Mouse (Mus musculus) kidney, postnatal 0 days (tissue): ENCODE data around the gene Sept9. TPM values are rescaled to one million over a fixed set of nuclear protein-coding genes. Genes with fewer than 3 reads are reported as not detected.

Source experiments
- ATAC-seq: fragments of 200-750 bp; cut with Nextera tagmentation; replicated peaks from 2 replicates; pipeline ENCODE4 v1.8.0; 2017; ENCODE audit warnings: low read depth, moderate number of reproducible peaks, moderate TSS enrichment, moderate library complexity; ENCODE audit not compliant: low FRiP score
- DNase-seq: peaks from one replicate; pipeline ENCODE4 v3.0.0-alpha.2; 2016; ENCODE audit warnings: low spot score
- H3K27ac ChIP-seq: fragments of 300-500 bp; sonication (generic); 2 replicates; pipeline ENCODE4 v1.5.1; 2014; ENCODE audit warnings: mild to moderate bottlenecking
- H3K27me3 ChIP-seq: fragments of 300-500 bp; sonication (generic); 2 replicates; pipeline ENCODE4 v1.6.1; 2014; ENCODE audit warnings: low read length, mixed read lengths; ENCODE audit not compliant: insufficient read depth
- H3K36me3 ChIP-seq: fragments of 300-500 bp; sonication (generic); 2 replicates; pipeline ENCODE4 v1.6.1; 2014; ENCODE audit warnings: low read length, mixed read lengths; ENCODE audit not compliant: insufficient read depth
- H3K4me1 ChIP-seq: fragments of 300-500 bp; sonication (generic); replicated peaks from 2 replicates; pipeline ENCODE4 v1.6.1; 2014; ENCODE audit warnings: antibody characterized with exemption, low read length, mixed read lengths; ENCODE audit not compliant: insufficient read depth
- H3K4me2 ChIP-seq: fragments of 300-500 bp; sonication (generic); 2 replicates; pipeline ENCODE4 v1.6.1; 2014; ENCODE audit warnings: mild to moderate bottlenecking, low read length, moderate library complexity, mixed read lengths
- H3K4me3 ChIP-seq: fragments of 300-500 bp; sonication (generic); replicated peaks from 2 replicates; pipeline ENCODE4 v1.5.1; 2014; ENCODE audit warnings: low read depth, low read length
- H3K9ac ChIP-seq: fragments of 300-500 bp; sonication (generic); 2 replicates; pipeline ENCODE4 v1.6.1; 2014; ENCODE audit warnings: low read depth, low read length
- H3K9me3 ChIP-seq: fragments of 300-500 bp; sonication (generic); replicated peaks from 2 replicates; pipeline ENCODE4 v1.6.1; 2016; ENCODE audit warnings: low read length, inconsistent platforms, mixed read lengths
- CTCF ChIP-seq: IDR thresholded peaks from 2 replicates; pipeline ENCODE4 v1.5.1; 2016; ENCODE audit warnings: antibody characterized with exemption, low read depth, mild to moderate bottlenecking, moderate library complexity
- WGBS: fragments of 180-500 bp; shearing (Covaris S2); extraction: QIAGEN DNeasy Blood & Tissue Kit; methylation state at CpG from one replicate; pipeline ENCODE4 v1.1.7; 2014; 5-methylcytosine and 5-hydroxymethylcytosine counted together
- polyA plus RNA-seq: library from polyadenylated mRNA; unstranded; fragments of >200 nt; fragmentation: Nextera tagmentation; extraction: Ambion mirVana; gene quantifications from 2 replicates; pipeline ENCODE4 v1.2.1, GENCODE M21; 2015

The Sept9 gene
- polyA plus RNA-seq, 1 experiment from 2014 or later: 71.2 TPM

DNA sequence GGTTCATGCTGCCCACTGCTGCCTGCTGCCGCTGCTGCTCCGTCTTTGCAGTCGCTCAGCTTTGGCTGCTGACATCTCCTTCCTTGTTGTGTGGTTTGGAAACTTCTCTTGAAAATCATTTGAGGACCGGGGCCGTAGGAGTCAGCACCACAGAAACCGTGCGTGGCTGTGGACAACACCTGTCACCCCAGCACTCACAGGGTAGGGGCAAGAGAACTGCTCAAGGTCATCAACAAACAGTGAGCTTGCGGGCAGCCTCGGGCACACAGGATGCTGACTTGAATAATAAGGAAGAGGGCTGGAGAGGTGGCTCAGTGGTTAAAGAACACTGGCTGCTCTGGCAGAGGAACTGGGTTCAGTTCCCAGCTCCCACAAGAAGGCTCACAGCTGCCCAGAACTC, 40.9 kb downstream of the Sept9 start:
- H3K4me1 ChIP-seq: peaks cover 9% of the 10 kb centered on the region
- WGBS: 80% methylated on average over 9 of the region's 9 CpGs
- DNase-seq (no peak), ATAC-seq (no peak)
- no peak overlapping the region for H3K9ac ChIP-seq
- H3K27me3 ChIP-seq: no peaks in the 10 kb centered on the region
- no peak overlapping the region for H3K4me3 ChIP-seq
- no peak overlapping the region for H3K4me2 ChIP-seq
- TF ChIP-seq CTCF: no peak
- H3K27ac ChIP-seq: no peak overlapping the region
- H3K9me3 ChIP-seq: no peaks in the 10 kb centered on the region
- H3K36me3 ChIP-seq: no peaks in the 10 kb centered on the region

- TF ChIP-seq CTCF: no peak
- Histone ChIP-seq H3K4me3 (no peak overlapping the region), H3K4me2 (no peak overlapping the region), H3K9me3 (no peaks in the 10 kb centered on the region), H3K9ac (no peak overlapping the region), H3K27me3 (no peaks in the 10 kb centered on the region), H3K4me1 (0 out of 2 replicates have a peak, but pooled peaks cover 2% of the 10 kb centered on the region), H3K36me3 (no peaks in the 10 kb centered on the region), H3K27ac (no peak overlapping the region)
- WGBS: 73% methylated on average over 11 of the region's 11 CpGs
- DNase-seq: no peak
- ATAC-seq: no peak
Observed at GRCm38 (mm10) chr11:117240861-117241738, 41.6 kb downstream of the Sept9 start.

GRCm38 (mm10) chr11:117242339-117243084, 43.1 kb downstream of the Sept9 start:
- no peak overlapping the region for H3K4me3 ChIP-seq
- no peak overlapping the region for H3K9ac ChIP-seq
- H3K36me3 ChIP-seq: no peaks in the 10 kb centered on the region
- ATAC-seq: no peak
- H3K4me2 ChIP-seq: no peak overlapping the region
- WGBS: 75% methylated on average over 10 of the region's 10 CpGs
- H3K9me3 ChIP-seq: no peaks in the 10 kb centered on the region
- no peaks in the 10 kb centered on the region for H3K27me3 ChIP-seq
- no peak overlapping the region for H3K27ac ChIP-seq
- no peak for DNase-seq
- H3K4me1 ChIP-seq: peaks cover 8% of the 10 kb centered on the region; the same call in 1 of the 2 replicates
- no peak for TF ChIP-seq CTCF

DNA sequence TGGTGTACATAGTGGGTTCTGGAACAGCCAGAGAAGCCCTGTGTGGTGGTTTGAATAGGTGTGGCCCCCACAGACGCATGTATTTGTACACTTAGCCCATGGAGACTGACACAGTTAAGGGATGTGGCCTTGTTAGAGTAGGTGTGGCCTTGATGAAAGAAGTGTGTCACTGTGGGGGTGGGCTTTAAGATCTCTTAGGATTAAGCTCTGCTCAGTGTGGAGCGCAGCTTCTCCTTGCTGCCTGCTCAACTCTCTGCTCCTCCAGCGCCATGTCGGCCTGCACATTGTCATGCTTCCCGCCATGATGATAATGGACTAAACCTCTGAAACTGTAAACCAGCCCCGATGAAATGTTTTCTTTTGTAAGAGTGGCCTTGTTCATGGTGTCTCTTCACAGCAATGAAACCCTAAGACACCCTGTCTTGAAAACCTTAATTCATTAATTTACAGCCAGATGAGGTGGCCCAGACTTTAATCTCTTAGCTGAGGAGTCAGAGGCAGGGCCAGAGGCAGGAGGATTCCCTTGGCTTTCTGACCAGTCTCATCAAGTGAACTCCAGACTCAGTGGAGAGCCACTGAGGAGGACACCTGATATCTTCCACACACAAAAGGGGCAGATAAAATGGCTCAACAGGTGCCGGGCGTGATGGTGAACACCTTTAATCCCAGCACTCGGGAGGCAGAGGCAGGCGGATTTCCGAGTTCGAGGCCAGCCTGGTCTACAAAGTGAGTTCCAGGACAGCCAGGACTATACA, 44.3 kb downstream of the Sept9 start:
- DNase-seq: no peak

GRCm38 (mm10) chr11:117245041-117245725, 45.7 kb downstream of the Sept9 start:
- ATAC-seq (no peak), DNase-seq (no peak)
- H3K9me3 ChIP-seq: no peaks in the 10 kb centered on the region
- no peaks in the 10 kb centered on the region for H3K27me3 ChIP-seq
- 69% methylated on average over 8 of the region's 8 CpGs for WGBS
- H3K36me3 ChIP-seq: no peaks in the 10 kb centered on the region
- H3K4me2 ChIP-seq: no peak overlapping the region
- no peak overlapping the region for H3K4me3 ChIP-seq
- TF ChIP-seq CTCF: no peak
- H3K27ac ChIP-seq: no peak overlapping the region
- H3K4me1 ChIP-seq: peaks cover 22% of the 10 kb centered on the region
- H3K9ac ChIP-seq: no peak overlapping the region

More for the DNA sequence above, 44.3 kb downstream of the Sept9 start:
- Histone ChIP-seq H3K36me3 (no peaks in the 10 kb centered on the region), H3K27ac (no peak overlapping the region), H3K9me3 (no peaks in the 10 kb centered on the region), H3K4me1 (peaks cover 15% of the 10 kb centered on the region), H3K4me2 (no peak overlapping the region), H3K9ac (no peak overlapping the region), H3K4me3 (no peak overlapping the region), H3K27me3 (no peaks in the 10 kb centered on the region)
- 80% methylated on average over 12 of the region's 12 CpGs for WGBS
- no peak for ATAC-seq
- TF ChIP-seq CTCF: no peak

DNA sequence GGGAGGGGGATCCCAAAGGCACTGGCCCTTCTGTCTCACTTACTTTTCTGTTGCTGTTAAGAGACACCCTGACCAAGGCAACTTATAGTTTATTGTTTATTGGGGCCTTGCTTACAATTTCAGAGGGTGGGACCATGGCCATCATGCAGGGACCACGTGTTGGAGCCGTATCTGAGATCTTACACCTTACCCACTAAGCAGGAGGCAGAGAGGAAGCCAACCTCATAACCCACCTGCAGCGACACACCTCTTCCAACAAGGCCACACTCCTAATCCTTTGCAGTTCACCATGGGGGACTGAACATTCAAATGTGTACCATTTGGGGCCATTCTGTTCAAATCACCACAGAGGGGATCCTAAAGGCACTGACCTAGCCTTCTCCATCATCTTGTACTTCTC, 46.4 kb downstream of the Sept9 start:
- H3K27ac ChIP-seq: no peak overlapping the region
- no peak overlapping the region for H3K4me2 ChIP-seq
- no peak overlapping the region for H3K9ac ChIP-seq
- TF ChIP-seq CTCF: no peak
- H3K4me1 ChIP-seq: peaks cover 22% of the 10 kb centered on the region
- no peaks in the 10 kb centered on the region for H3K27me3 ChIP-seq
- no peak for DNase-seq
- no peak for ATAC-seq
- 79% methylated on average over 3 of the region's 3 CpGs for WGBS
- no peaks in the 10 kb centered on the region for H3K36me3 ChIP-seq
- no peak overlapping the region for H3K4me3 ChIP-seq
- H3K9me3 ChIP-seq: no peaks in the 10 kb centered on the region
